Mouse (Mus musculus): ENCODE measurements around the gene Zbtb38.

Zbtb38 gene

GRCm38 (mm10) chr9:96732644-96733424 is 19.8 kb downstream of the Zbtb38 start:
- ATAC-seq (ENCODE audit: insufficient number of reproducible peaks, low FRiP score, low TSS enrichment): no peak

- 0 out of 2 replicates have a peak, but pooled peaks have one; percentile 16 for ATAC-seq (ENCODE audit: insufficient number of reproducible peaks, low FRiP score, low TSS enrichment)
Observed at GRCm38 (mm10) chr9:96731961-96732511, 20.6 kb downstream of the Zbtb38 start.

GRCm38 (mm10) chr9:96731039-96731895 is 21.4 kb downstream of the Zbtb38 start:
- ATAC-seq (ENCODE audit: insufficient number of reproducible peaks, low FRiP score, low TSS enrichment): no peak

GRCm38 (mm10) chr9:96730311-96730625 is 22.4 kb downstream of the Zbtb38 start:
- no peak for ATAC-seq (ENCODE audit: insufficient number of reproducible peaks, low FRiP score, low TSS enrichment)

- ATAC-seq (ENCODE audit: insufficient number of reproducible peaks, low FRiP score, low TSS enrichment): no peak
Observed at GRCm38 (mm10) chr9:96729537-96730310, 22.9 kb downstream of the Zbtb38 start.

- no peak for ATAC-seq (ENCODE audit: insufficient number of reproducible peaks, low FRiP score, low TSS enrichment)
Observed at GRCm38 (mm10) chr9:96728338-96729162, 24.1 kb downstream of the Zbtb38 start.

GRCm38 (mm10) chr9:96727688-96728087 is 24.9 kb downstream of the Zbtb38 start:
- ATAC-seq (ENCODE audit: insufficient number of reproducible peaks, low FRiP score, low TSS enrichment): no peak

GRCm38 (mm10) chr9:96726336-96727131 is 26.1 kb downstream of the Zbtb38 start:
- ATAC-seq (ENCODE audit: insufficient number of reproducible peaks, low FRiP score, low TSS enrichment): peak; percentile 67; the same call in 1 of the 2 replicates

- ATAC-seq (ENCODE audit: insufficient number of reproducible peaks, low FRiP score, low TSS enrichment): no peak
Observed at GRCm38 (mm10) chr9:96725582-96726320, 26.9 kb downstream of the Zbtb38 start.

- ATAC-seq (ENCODE audit: insufficient number of reproducible peaks, low FRiP score, low TSS enrichment): no peak
Observed at GRCm38 (mm10) chr9:96723650-96724049, 29.0 kb downstream of the Zbtb38 start.

GRCm38 (mm10) chr9:96721163-96721799 is 31.4 kb downstream of the Zbtb38 start:
- no peak for ATAC-seq (ENCODE audit: insufficient number of reproducible peaks, low FRiP score, low TSS enrichment)

- ATAC-seq (ENCODE audit: insufficient number of reproducible peaks, low FRiP score, low TSS enrichment): no peak
Observed at GRCm38 (mm10) chr9:96720510-96721162, 32.0 kb downstream of the Zbtb38 start.

GRCm38 (mm10) chr9:96719408-96720158 is 33.0 kb downstream of the Zbtb38 start:
- ATAC-seq (ENCODE audit: insufficient number of reproducible peaks, low FRiP score, low TSS enrichment): peak; percentile 71

- ATAC-seq (ENCODE audit: insufficient number of reproducible peaks, low FRiP score, low TSS enrichment): no peak
Observed at GRCm38 (mm10) chr9:96718888-96719287, 33.7 kb downstream of the Zbtb38 start.

- ATAC-seq (ENCODE audit: insufficient number of reproducible peaks, low FRiP score, low TSS enrichment): no peak
Observed at GRCm38 (mm10) chr9:96718402-96718798, 34.2 kb downstream of the Zbtb38 start.

- no peak for ATAC-seq (ENCODE audit: insufficient number of reproducible peaks, low FRiP score, low TSS enrichment)
Observed at GRCm38 (mm10) chr9:96717698-96718401, 34.8 kb downstream of the Zbtb38 start.

Data from cerebellum, adult (tissue).